Mouse (Mus musculus) inflammation-experienced regulatory T-cells, adult 16 weeks (primary cell): Measurements from ENCODE around the gene 4833420G17Rik. TPM values are rescaled to one million over a fixed set of nuclear protein-coding genes. Genes with fewer than 3 reads are reported as not detected.

Experiments used
- polyA plus RNA-seq: library from polyadenylated mRNA; unstranded; fragments of 100-300 nt; shearing (Covaris generic); gene quantifications from one replicate; pipeline ENCODE4 v1.2.1, GENCODE M21; 2017

4833420G17Rik gene
- 123 TPM for polyA plus RNA-seq

GRCm38 (mm10) chr13:119462596-119463560 lies at the start of gene 4833420G17Rik:
Gene 4833420G17Rik (plus strand): TSS chr13:119462768.

GRCm38 (mm10) chr13:119487880-119488580 lies 25.5 kb downstream of the 4833420G17Rik start, which contains the start of the genes Tmem267 and 3110070M22Rik:
Gene Tmem267 (plus strand): TSS chr13:119488039.
Gene 3110070M22Rik (minus strand): TSS chr13:119488383.

Other genes with a start within 250 kb of the 4833420G17Rik start
- 5.5 TPM for gene Paip1, start 34.2 kb upstream of the 4833420G17Rik start, polyA plus RNA-seq
- gene Tmem267, start 25.3 kb downstream of the 4833420G17Rik start, polyA plus RNA-seq, result 2.3 TPM
- 0.51 TPM for gene 3110070M22Rik, start 25.6 kb downstream of the 4833420G17Rik start, polyA plus RNA-seq
- gene Ccl28, start 161.1 kb downstream of the 4833420G17Rik start, polyA plus RNA-seq, result not detected
- 47.3 TPM for gene Hmgcs1, start 227.6 kb downstream of the 4833420G17Rik start, polyA plus RNA-seq